Mouse (Mus musculus) embryonic facial prominence, embryonic 15.5 days (tissue): ENCODE measurements around the gene Vti1a. TPM values are rescaled to one million over a fixed set of nuclear protein-coding genes. Genes with fewer than 3 reads are reported as not detected.

ENCODE experiments used
- ATAC-seq: fragments of 200-750 bp; cut with Nextera tagmentation; 2 replicates; pipeline ENCODE4 v1.8.0; 2017; ENCODE audit warnings: low read depth, moderate TSS enrichment; ENCODE audit not compliant: insufficient number of reproducible peaks, low FRiP score, low TSS enrichment
- H3K27ac ChIP-seq: fragments of 300-500 bp; sonication (generic); replicated peaks from 2 replicates; pipeline ENCODE4 v1.5.1; 2015; ENCODE audit warnings: mild to moderate bottlenecking, inconsistent platforms
- H3K27me3 ChIP-seq: fragments of 300-500 bp; sonication (generic); 2 replicates; pipeline ENCODE4 v1.6.1; 2015; ENCODE audit warnings: inconsistent platforms
- H3K36me3 ChIP-seq: fragments of 300-500 bp; sonication (generic); 2 replicates; pipeline ENCODE4 v1.6.1; 2015; ENCODE audit warnings: mild to moderate bottlenecking, inconsistent platforms
- H3K4me1 ChIP-seq: fragments of 300-500 bp; sonication (generic); 2 replicates; pipeline ENCODE4 v1.6.1; 2015; ENCODE audit warnings: inconsistent platforms
- H3K4me2 ChIP-seq: fragments of 300-500 bp; sonication (generic); replicated peaks from 2 replicates; pipeline ENCODE4 v1.6.1; 2015; ENCODE audit warnings: mild to moderate bottlenecking, inconsistent platforms
- H3K4me3 ChIP-seq: fragments of 300-500 bp; sonication (generic); replicated peaks from 2 replicates; pipeline ENCODE4 v1.5.1; 2015; ENCODE audit warnings: mild to moderate bottlenecking, inconsistent platforms
- H3K9ac ChIP-seq: fragments of 300-500 bp; sonication (generic); 2 replicates; pipeline ENCODE4 v1.6.1; 2015; ENCODE audit warnings: inconsistent platforms
- H3K9me3 ChIP-seq: fragments of 300-500 bp; sonication (generic); replicated peaks from 2 replicates; pipeline ENCODE4 v1.6.1; 2016; ENCODE audit warnings: inconsistent platforms
- WGBS: fragments of 180-500 bp; shearing (Covaris S2); methylation state at CpG from one replicate; pipeline ENCODE4 v1.1.7; 2015; 5-methylcytosine and 5-hydroxymethylcytosine counted together
- polyA plus RNA-seq: library from polyadenylated mRNA; unstranded; fragments of >200 nt; fragmentation: Nextera tagmentation; extraction: Ambion mirVana; gene quantifications from 2 replicates; pipeline ENCODE4 v1.2.1, GENCODE M21; 2015

The Vti1a gene
- polyA plus RNA-seq, 1 experiment from 2014 or later: 25.6 TPM

DNA sequence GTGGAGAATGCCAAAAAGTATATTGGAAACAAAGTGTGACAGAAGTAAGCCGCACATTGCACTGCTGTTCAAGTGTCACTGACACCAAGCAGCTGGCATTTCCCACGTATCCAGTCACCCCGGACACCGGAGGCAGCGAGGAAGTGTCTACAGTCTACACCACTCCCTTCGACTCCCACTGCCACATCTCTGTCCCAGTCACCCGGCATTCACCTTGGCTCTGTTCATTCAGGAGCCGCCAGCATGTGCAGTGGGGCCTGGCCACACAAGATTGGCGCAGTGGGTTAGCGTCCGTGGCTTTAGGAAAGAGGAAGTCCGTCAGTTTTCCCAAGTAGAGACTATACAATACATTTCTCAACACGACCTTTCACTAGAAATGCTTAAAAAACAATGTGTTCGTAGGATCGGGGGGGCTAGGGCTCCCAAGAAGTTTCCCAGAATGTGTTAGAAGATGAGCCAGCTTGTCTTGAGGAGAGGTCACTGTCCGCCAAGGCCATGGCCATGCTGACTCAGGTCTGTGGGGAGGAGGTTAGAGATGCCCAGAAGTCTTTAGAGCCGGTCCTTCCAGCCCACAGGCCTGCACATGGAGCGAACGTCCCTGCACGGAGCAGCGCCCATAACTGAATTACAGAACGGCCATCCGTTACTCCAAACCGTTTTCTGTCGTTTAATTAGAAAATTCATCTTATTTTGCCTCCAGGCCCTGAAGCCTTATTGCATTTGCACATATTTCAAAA, 261.4 kb downstream of the Vti1a start:
- 68% methylated on average over 25 of the region's 25 CpGs for WGBS

GRCm38 (mm10) chr19:55578094-55579085, 262.3 kb downstream of the Vti1a start:
- H3K27me3 ChIP-seq: no peaks in the 10 kb centered on the region
- no peak overlapping the region for H3K9ac ChIP-seq
- ATAC-seq: peak; percentile 67
- H3K4me3 ChIP-seq: no peak overlapping the region
- H3K9me3 ChIP-seq: no peaks in the 10 kb centered on the region
- peaks cover 50% of the 10 kb centered on the region for H3K4me1 ChIP-seq
- H3K27ac ChIP-seq: peak overlapping the region; percentile 58
- 45% methylated on average over 17 of the region's 17 CpGs for WGBS
- no peaks in the 10 kb centered on the region for H3K36me3 ChIP-seq
- H3K4me2 ChIP-seq: 0 out of 2 replicates have a peak overlapping the region, but pooled peaks have one; percentile 10

More for the DNA sequence above, 261.4 kb downstream of the Vti1a start:
- H3K4me3 ChIP-seq: no peak overlapping the region
- H3K36me3 ChIP-seq: no peaks in the 10 kb centered on the region
- no peak overlapping the region for H3K9ac ChIP-seq
- H3K27me3 ChIP-seq: no peaks in the 10 kb centered on the region
- no peak overlapping the region for H3K4me2 ChIP-seq
- H3K9me3 ChIP-seq: no peaks in the 10 kb centered on the region
- no peak for ATAC-seq
- peak overlapping the region; percentile 55 for H3K27ac ChIP-seq
- H3K4me1 ChIP-seq: peaks cover 57% of the 10 kb centered on the region

- Histone ChIP-seq H3K4me3 (no peak overlapping the region), H3K36me3 (no peaks in the 10 kb centered on the region), H3K4me2 (no peak overlapping the region), H3K9me3 (no peaks in the 10 kb centered on the region), H3K4me1 (peaks cover 45% of the 10 kb centered on the region), H3K9ac (no peak overlapping the region), H3K27me3 (no peaks in the 10 kb centered on the region), H3K27ac (no peak overlapping the region)
- 77% methylated on average over 4 of the region's 4 CpGs for WGBS
- ATAC-seq: no peak
Measured at GRCm38 (mm10) chr19:55579310-55579709, 263.2 kb downstream of the Vti1a start.

DNA sequence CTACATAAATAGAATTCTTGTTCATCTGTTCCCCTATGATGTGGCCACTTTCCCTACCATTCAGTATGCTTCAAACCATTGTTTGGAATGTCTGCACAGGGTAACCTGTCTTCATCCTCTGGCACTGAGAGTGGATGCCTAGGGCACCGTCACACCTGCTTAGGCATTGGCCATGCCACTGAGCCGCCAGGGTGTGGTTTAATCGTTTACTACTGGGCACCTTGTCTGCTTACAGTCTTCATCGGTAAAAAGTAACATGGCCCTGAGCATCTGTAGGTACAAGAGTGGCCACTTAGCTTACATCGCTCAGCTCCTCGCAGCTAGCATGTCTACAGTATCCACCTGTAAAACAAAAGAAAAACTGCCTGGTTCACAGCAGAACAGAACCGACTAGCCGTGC, 264.1 kb downstream of the Vti1a start:
- ATAC-seq: no peak
- Histone ChIP-seq H3K27me3 (no peaks in the 10 kb centered on the region), H3K4me2 (no peak overlapping the region), H3K9ac (no peak overlapping the region), H3K4me3 (no peak overlapping the region), H3K27ac (no peak overlapping the region), H3K4me1 (peaks cover 47% of the 10 kb centered on the region), H3K9me3 (no peaks in the 10 kb centered on the region), H3K36me3 (no peaks in the 10 kb centered on the region)
- WGBS: 86% methylated on average over 8 of the region's 8 CpGs

DNA sequence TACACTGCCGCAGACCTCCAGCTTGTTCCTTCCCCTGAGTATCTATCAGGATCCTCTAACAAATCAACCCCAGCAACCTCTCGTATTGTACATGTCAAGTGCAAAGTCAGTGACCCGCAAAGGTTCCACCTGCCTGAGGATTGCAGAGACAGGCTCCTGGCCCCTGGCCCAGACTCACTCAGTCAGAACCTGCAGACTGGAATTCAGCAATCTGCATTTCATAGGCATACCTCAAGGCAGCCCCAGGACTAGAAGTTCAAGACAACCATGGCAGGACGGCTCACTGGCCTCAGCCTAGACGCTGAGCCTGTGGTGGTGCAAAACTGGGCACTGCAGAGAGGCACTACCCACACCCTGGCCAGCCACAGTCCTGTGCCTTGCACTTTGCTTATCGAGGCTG, 264.6 kb downstream of the Vti1a start:
- Histone ChIP-seq H3K4me2 (no peak overlapping the region), H3K27me3 (no peaks in the 10 kb centered on the region), H3K36me3 (no peaks in the 10 kb centered on the region), H3K27ac (no peak overlapping the region), H3K9me3 (no peaks in the 10 kb centered on the region), H3K4me3 (no peak overlapping the region), H3K4me1 (peaks cover 52% of the 10 kb centered on the region), H3K9ac (no peak overlapping the region)
- WGBS: 73% methylated on average over 6 of the region's 6 CpGs
- ATAC-seq: no peak

- H3K4me2 ChIP-seq: no peak overlapping the region
- H3K4me3 ChIP-seq: no peak overlapping the region
- no peak for ATAC-seq
- no peaks in the 10 kb centered on the region for H3K36me3 ChIP-seq
- no peak overlapping the region for H3K27ac ChIP-seq
- 40% methylated on average over 14 of the region's 16 CpGs for WGBS
- H3K9me3 ChIP-seq: no peaks in the 10 kb centered on the region
- no peaks in the 10 kb centered on the region for H3K27me3 ChIP-seq
- H3K4me1 ChIP-seq: peaks cover 52% of the 10 kb centered on the region
- no peak overlapping the region for H3K9ac ChIP-seq
Measured at GRCm38 (mm10) chr19:55582896-55583653, 267.0 kb downstream of the Vti1a start.

DNA sequence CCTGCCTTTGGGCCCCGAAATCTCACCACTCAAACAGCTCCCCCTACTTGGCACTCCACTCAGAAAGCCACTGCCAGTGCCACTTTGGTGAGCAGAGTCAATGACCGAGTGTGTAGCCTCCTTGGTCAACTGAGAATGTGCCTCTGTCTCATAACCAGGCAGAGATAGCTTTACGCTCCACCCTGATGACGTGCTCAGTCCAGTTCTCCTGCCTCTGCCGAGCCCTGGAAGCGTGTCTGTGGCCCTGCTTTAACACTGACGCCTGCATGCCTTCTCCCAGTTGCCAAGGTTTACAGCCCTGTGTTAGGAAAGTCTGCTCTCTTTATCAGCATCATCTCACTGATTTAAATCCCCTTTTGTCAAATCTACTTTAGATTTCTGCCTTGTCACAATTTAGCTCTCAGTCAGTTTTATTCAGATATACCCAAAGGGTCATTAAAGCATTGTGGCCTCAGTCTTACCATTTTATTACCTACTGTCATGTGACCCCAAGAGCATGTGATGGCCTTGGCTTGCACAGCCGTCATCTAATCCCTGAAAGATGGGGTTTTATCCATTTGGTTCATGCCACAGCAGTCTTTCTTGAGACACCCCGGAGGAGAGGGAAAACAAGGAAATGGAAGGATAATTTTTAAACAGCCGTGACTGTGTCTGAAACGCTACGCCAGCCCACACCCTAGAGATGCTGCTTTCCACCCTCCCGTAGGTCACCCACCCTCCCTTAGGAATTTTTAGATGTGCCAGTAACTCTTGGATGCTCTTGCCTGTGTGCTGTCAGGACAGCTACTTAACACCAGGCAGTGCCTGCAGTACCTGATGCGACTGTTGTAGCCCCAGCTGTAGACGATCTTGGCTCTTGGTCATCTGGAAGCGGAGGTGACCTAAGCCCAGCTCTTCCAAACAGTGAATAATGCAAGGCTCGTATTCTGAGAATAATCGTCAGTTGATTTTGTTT, 269.5 kb downstream of the Vti1a start:
- no peaks in the 10 kb centered on the region for H3K36me3 ChIP-seq
- H3K4me1 ChIP-seq: peaks cover 54% of the 10 kb centered on the region
- peak; percentile 20; the same call in 1 of the 2 replicates for ATAC-seq
- no peak overlapping the region for H3K9ac ChIP-seq
- 45% methylated on average over 18 of the region's 18 CpGs for WGBS
- no peaks in the 10 kb centered on the region for H3K27me3 ChIP-seq
- H3K4me2 ChIP-seq: no peak overlapping the region
- H3K4me3 ChIP-seq: no peak overlapping the region
- no peak overlapping the region for H3K27ac ChIP-seq
- no peaks in the 10 kb centered on the region for H3K9me3 ChIP-seq

DNA sequence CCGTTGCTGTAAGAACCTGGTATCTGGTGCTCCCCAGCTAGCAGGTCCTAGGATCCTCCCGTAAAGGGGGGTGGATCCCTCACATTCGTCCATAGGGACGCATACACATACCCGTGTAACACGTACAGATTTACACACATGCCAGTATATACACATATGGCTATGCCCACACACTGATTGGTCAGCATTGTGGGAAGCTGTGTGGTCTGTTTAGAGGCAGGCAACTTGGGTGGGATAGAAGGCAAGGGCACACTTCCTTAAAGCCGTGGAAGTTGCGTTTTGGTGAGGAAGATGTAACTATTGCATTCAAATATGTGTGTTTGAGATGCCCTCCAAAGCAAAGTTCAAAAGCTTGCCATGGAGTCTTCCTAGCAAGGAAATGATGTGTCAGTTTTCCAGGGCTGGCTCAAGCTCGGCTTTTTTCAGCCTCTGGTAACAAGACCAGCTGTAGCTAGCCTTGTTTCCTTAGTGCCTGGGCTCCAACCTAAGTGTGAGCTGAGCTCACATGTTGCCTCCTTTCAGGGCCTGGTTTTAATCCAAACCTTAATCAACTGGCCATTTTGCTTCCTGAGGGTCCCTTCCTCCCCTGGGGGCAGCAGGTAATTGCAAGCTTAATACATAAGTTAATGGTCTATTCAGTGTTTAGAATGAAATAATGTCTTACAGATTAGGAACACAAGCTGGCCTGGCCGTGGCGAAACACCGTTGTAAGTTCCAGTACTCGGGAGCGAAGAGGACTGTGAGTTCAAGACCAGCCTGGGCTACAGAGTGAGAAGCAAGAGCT, 271.7 kb downstream of the Vti1a start:
- 73% methylated on average over 14 of the region's 14 CpGs for WGBS
- Histone ChIP-seq H3K4me1 (peaks cover 43% of the 10 kb centered on the region), H3K9me3 (no peaks in the 10 kb centered on the region), H3K27ac (no peak overlapping the region), H3K36me3 (no peaks in the 10 kb centered on the region), H3K27me3 (no peaks in the 10 kb centered on the region), H3K4me3 (no peak overlapping the region), H3K9ac (no peak overlapping the region), H3K4me2 (no peak overlapping the region)
- no peak for ATAC-seq

GRCm38 (mm10) chr19:55588948-55589896, 273.1 kb downstream of the Vti1a start:
- no peaks in the 10 kb centered on the region for H3K36me3 ChIP-seq
- no peak overlapping the region for H3K27ac ChIP-seq
- no peak overlapping the region for H3K4me3 ChIP-seq
- H3K4me2 ChIP-seq: no peak overlapping the region
- H3K4me1 ChIP-seq: peaks cover 56% of the 10 kb centered on the region
- no peak overlapping the region for H3K9ac ChIP-seq
- WGBS: 36% methylated on average over 16 of the region's 16 CpGs
- no peak for ATAC-seq
- no peaks in the 10 kb centered on the region for H3K27me3 ChIP-seq
- no peaks in the 10 kb centered on the region for H3K9me3 ChIP-seq
